Mouse (Mus musculus) forebrain, embryonic 12.5 days (tissue): ENCODE data around the gene Dhx16. TPM values are rescaled to one million over a fixed set of nuclear protein-coding genes. Genes with fewer than 3 reads are reported as not detected.
A peak's percentile ranks its signal among the peaks of the same experiment; 100 is the strongest.

Source experiments
- ATAC-seq: fragments of 200-750 bp; cut with Nextera tagmentation; 2 replicates; pipeline ENCODE4 v1.8.0; 2017; ENCODE audit warnings: moderate TSS enrichment; ENCODE audit not compliant: low FRiP score
- H3K27ac ChIP-seq: fragments of 300-500 bp; sonication (generic); 2 replicates; pipeline ENCODE4 v1.5.1; 2016; ENCODE audit warnings: mild to moderate bottlenecking
- H3K27me3 ChIP-seq: fragments of 300-500 bp; sonication (generic); 2 replicates; pipeline ENCODE4 v1.6.1; 2016; ENCODE audit warnings: mild to moderate bottlenecking
- H3K36me3 ChIP-seq: fragments of 300-500 bp; sonication (generic); replicated peaks from 2 replicates; pipeline ENCODE4 v1.6.1; 2016; ENCODE audit warnings: mild to moderate bottlenecking
- H3K4me1 ChIP-seq: fragments of 300-500 bp; sonication (generic); 2 replicates; pipeline ENCODE4 v1.6.1; 2016
- H3K4me2 ChIP-seq: fragments of 300-500 bp; sonication (generic); 2 replicates; pipeline ENCODE4 v1.6.1; 2016; ENCODE audit warnings: mild to moderate bottlenecking, moderate library complexity
- H3K4me3 ChIP-seq: fragments of 300-500 bp; sonication (generic); replicated peaks from 2 replicates; pipeline ENCODE4 v1.5.1; 2016; ENCODE audit warnings: mild to moderate bottlenecking
- H3K9ac ChIP-seq: fragments of 300-500 bp; sonication (generic); 2 replicates; pipeline ENCODE4 v1.6.1; 2016; ENCODE audit warnings: mild to moderate bottlenecking
- H3K9me3 ChIP-seq: fragments of 300-500 bp; sonication (generic); 2 replicates; pipeline ENCODE4 v1.6.1; 2016
- WGBS: fragments of 180-500 bp; shearing (Covaris S2); methylation state at CpG from one replicate; pipeline ENCODE4 v1.1.7; 2016; 5-methylcytosine and 5-hydroxymethylcytosine counted together
- polyA plus RNA-seq: library from polyadenylated mRNA; unstranded; fragments of >200 nt; fragmentation: Nextera tagmentation; extraction: Ambion mirVana; gene quantifications from 2 replicates; pipeline ENCODE4 v1.2.1, GENCODE M21; 2016

Dhx16 gene
- polyA plus RNA-seq, 1 experiment from 2014 or later: 54.8 TPM

DNA sequence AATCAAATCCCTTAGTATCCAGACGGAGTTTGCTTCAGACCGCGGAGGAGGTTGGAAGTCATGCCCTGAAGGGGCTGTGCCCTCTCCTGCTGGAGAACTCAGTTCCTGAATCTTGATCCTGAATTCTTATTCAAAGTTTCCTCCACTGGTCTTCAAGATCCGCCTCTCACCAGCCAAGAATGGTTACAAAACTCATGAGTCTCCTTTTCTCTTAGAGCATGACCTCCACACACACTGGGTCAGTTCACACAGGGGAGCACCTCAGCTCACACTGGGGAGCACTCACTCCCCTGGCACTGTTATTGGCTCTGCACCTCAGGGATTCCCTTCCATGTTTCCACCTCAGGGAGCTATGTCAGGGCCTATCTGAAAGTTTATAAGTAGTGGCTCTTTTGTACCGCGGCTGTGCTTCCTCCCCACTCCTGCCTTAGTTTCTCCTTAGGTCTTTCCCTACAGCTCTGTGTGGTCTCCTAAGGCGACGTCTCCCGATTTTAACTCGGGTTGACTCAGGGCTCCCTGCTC, 14.7 kb upstream of the Dhx16 start:
- Histone ChIP-seq H3K36me3 (peaks cover 8% of the 10 kb centered on the region; the same call in 1 of the 2 replicates), H3K4me1 (peaks cover 59% of the 10 kb centered on the region), H3K27me3 (no peaks in the 10 kb centered on the region), H3K27ac (peak overlapping the region; percentile 97), H3K9ac (peak overlapping the region; percentile 89), H3K9me3 (no peaks in the 10 kb centered on the region), H3K4me2 (peak overlapping the region; percentile 77), H3K4me3 (peak overlapping the region; percentile 73)
- no peak for ATAC-seq
- 23% methylated on average over 10 of the region's 10 CpGs for WGBS

GRCm38 (mm10) chr17:35865481-35866280, 13.9 kb upstream of the Dhx16 start, which contains the start of gene Ppp1r18:
Gene Ppp1r18 (plus strand): TSS chr17:35865593.
- Histone ChIP-seq H3K9ac (peak within 1 kb of the TSS; percentile 89), H3K27me3 (no peaks in the 10 kb centered on the region), H3K4me2 (peak within 1 kb of the TSS; percentile 77), H3K9me3 (no peaks in the 10 kb centered on the region), H3K36me3 (peaks cover 16% of the 10 kb centered on the region), H3K4me1 (peaks cover 64% of the 10 kb centered on the region), H3K27ac (peak within 1 kb of the TSS; percentile 97), H3K4me3 (peak within 1 kb of the TSS; percentile 73)
- under 1% methylated on average over 46 of the region's 48 CpGs for WGBS
- ATAC-seq: peak; percentile 75

GRCm38 (mm10) chr17:35866281-35866831, 13.3 kb upstream of the Dhx16 start:
- H3K4me2 ChIP-seq: peak overlapping the region; percentile 77
- peak overlapping the region; percentile 97 for H3K27ac ChIP-seq
- ATAC-seq: peak; percentile 45
- peaks cover 23% of the 10 kb centered on the region for H3K36me3 ChIP-seq
- H3K27me3 ChIP-seq: no peaks in the 10 kb centered on the region
- WGBS: 0% methylated on average over 38 of the region's 38 CpGs
- peak overlapping the region; percentile 89 for H3K9ac ChIP-seq
- peaks cover 63% of the 10 kb centered on the region for H3K4me1 ChIP-seq
- peaks cover 4% of the 10 kb centered on the region; the same call in 1 of the 2 replicates for H3K9me3 ChIP-seq
- H3K4me3 ChIP-seq: peak overlapping the region; percentile 73

GRCm38 (mm10) chr17:35866911-35867890, 12.4 kb upstream of the Dhx16 start:
- H3K36me3 ChIP-seq: peaks cover 26% of the 10 kb centered on the region
- WGBS: 11% methylated on average over 26 of the region's 26 CpGs

GRCm38 (mm10) chr17:35868165-35868820, 11.3 kb upstream of the Dhx16 start:
- peak overlapping the region; percentile 77 for H3K4me2 ChIP-seq
- WGBS: 43% methylated on average over 17 of the region's 17 CpGs
- no peaks in the 10 kb centered on the region for H3K27me3 ChIP-seq
- ATAC-seq: no peak
- H3K4me3 ChIP-seq: peak overlapping the region; percentile 73
- peaks cover 31% of the 10 kb centered on the region for H3K36me3 ChIP-seq
- H3K9ac ChIP-seq: peak overlapping the region; percentile 89
- peaks cover 5% of the 10 kb centered on the region; the same call in 1 of the 2 replicates for H3K9me3 ChIP-seq
- H3K4me1 ChIP-seq: peaks cover 68% of the 10 kb centered on the region
- peak overlapping the region; percentile 97 for H3K27ac ChIP-seq

More at GRCm38 (mm10) chr17:35866911-35867890, 12.4 kb upstream of the Dhx16 start:
- ATAC-seq: no peak
- Histone ChIP-seq H3K4me3 (peak overlapping the region; percentile 73), H3K9ac (peak overlapping the region; percentile 89), H3K9me3 (peaks cover 5% of the 10 kb centered on the region; the same call in 1 of the 2 replicates), H3K4me2 (peak overlapping the region; percentile 77), H3K4me1 (peaks cover 63% of the 10 kb centered on the region), H3K27me3 (no peaks in the 10 kb centered on the region), H3K27ac (peak overlapping the region; percentile 97)

DNA sequence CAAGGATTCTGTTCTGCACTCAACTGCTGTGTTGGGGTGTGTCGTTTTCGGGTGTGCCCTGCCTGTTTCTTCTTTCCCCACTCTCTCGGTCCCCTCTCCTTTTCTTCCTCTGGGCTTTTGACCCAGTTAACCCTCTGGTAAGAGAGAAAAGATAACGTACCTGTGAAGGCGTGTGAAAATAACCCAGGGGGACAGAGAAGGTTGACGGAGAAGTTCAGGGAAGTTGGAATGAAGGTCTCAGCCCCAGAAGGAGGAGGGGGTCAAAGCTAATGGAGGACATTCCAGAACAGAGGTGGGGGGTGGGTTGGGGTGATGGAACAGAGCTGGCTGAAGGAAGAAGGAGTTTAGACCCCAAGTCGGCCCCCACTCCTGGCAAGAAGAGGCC, 10.7 kb upstream of the Dhx16 start:
- Histone ChIP-seq H3K36me3 (peaks cover 32% of the 10 kb centered on the region), H3K4me1 (peaks cover 74% of the 10 kb centered on the region), H3K4me3 (peak overlapping the region; percentile 73), H3K9ac (peak overlapping the region; percentile 89), H3K27me3 (no peaks in the 10 kb centered on the region), H3K27ac (peak overlapping the region; percentile 70; the same call in 1 of the 2 replicates), H3K9me3 (peaks cover 5% of the 10 kb centered on the region; the same call in 1 of the 2 replicates), H3K4me2 (peak overlapping the region; percentile 77)
- WGBS: 7% methylated on average over 7 of the region's 7 CpGs
- ATAC-seq: no peak

DNA sequence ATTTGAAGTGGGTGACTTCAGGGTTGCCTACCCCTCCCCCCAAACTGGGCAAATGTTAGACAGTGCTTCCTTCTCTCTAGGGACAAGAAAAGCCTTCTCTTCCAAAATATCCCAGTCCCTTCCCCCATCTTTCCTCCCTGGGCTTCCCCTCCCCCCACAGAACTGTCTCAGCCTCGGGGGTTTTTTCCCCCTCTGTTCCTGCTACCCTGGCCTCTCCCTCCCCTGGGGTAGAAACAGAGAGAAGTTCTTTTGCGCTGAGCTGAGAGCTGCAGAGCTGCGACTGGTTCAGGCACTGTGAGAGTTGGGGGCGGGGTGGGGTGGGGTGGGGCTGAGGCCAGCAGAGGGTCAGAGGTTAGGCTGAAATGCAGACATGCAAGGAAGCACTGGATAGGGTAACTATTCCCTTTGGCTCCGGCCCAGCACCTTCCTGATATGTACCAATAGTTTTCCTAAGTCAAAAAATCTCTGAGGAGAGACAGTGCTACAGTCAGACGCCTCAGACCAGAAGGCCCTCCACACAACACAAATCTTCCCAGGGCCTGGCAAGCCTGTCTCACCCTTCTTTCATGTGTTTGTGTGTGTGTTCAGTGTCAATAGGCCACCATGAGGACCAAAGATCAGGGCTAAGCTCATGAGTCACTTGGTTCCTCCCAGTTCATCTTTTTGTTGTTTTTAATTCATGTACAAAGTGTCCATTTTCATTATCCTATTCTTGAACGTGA, 10.1 kb upstream of the Dhx16 start:
- Histone ChIP-seq H3K4me1 (peaks cover 71% of the 10 kb centered on the region), H3K36me3 (peaks cover 37% of the 10 kb centered on the region), H3K9me3 (peaks cover 5% of the 10 kb centered on the region; the same call in 1 of the 2 replicates), H3K4me3 (peak overlapping the region; percentile 73), H3K27me3 (no peaks in the 10 kb centered on the region), H3K9ac (peak overlapping the region; percentile 89), H3K27ac (peak overlapping the region; percentile 70; the same call in 1 of the 2 replicates), H3K4me2 (peak overlapping the region; percentile 77)
- ATAC-seq: no peak
- 9% methylated on average over 7 of the region's 7 CpGs for WGBS

GRCm38 (mm10) chr17:35870151-35870883, 9.3 kb upstream of the Dhx16 start:
- 71% methylated on average over 9 of the region's 9 CpGs for WGBS

GRCm38 (mm10) chr17:35870884-35871696, 8.5 kb upstream of the Dhx16 start:
- Histone ChIP-seq H3K4me1 (peaks cover 62% of the 10 kb centered on the region), H3K4me2 (peak overlapping the region; percentile 77), H3K9me3 (peaks cover 5% of the 10 kb centered on the region; the same call in 1 of the 2 replicates), H3K27me3 (no peaks in the 10 kb centered on the region), H3K36me3 (peaks cover 51% of the 10 kb centered on the region), H3K4me3 (peak overlapping the region; percentile 73), H3K27ac (0 out of 2 replicates have a peak overlapping the region, but pooled peaks have one; percentile 5), H3K9ac (no peak overlapping the region)
- no peak for ATAC-seq
- 88% methylated on average over 8 of the region's 8 CpGs for WGBS

More at GRCm38 (mm10) chr17:35870151-35870883, 9.3 kb upstream of the Dhx16 start:
- Histone ChIP-seq H3K9ac (peak overlapping the region; percentile 89), H3K4me2 (peak overlapping the region; percentile 77), H3K27ac (peak overlapping the region; percentile 5), H3K4me1 (peaks cover 63% of the 10 kb centered on the region), H3K9me3 (peaks cover 5% of the 10 kb centered on the region; the same call in 1 of the 2 replicates), H3K4me3 (peak overlapping the region; percentile 73), H3K36me3 (peaks cover 45% of the 10 kb centered on the region), H3K27me3 (no peaks in the 10 kb centered on the region)
- no peak for ATAC-seq
